Mouse (Mus musculus): ENCODE results near the gene Safb.

Safb gene

GRCm38 (mm10) chr17:56551841-56552581 is 32.6 kb upstream of the Safb start:
- CTCF ChIA-PET, result interaction anchor here (0.5 to 4.4 kb wide), 61 partner anchors 8 to 440 kb away, joined by 3 to 41 read pairs (median 5); partner anchors contain the start of genes Kdm4b (in 1 of the 4) and Lonp1 (in 1 of the 4)
- POLR2A ChIA-PET, result interaction anchor here in 3 of 4 experiments (0.6 to 2.9 kb wide), 20 partner anchors 22 to 455 kb away, joined by 3 to 13 read pairs (median 4); partner anchors contain the start of genes Safb2 (in 2 of the 3), Kdm4b (in 1 of the 3), Nrtn (in 1 of the 3) and Safb (in 1 of the 3)

- ChIA-PET CTCF (interaction anchor here (0.5 to 4.4 kb wide), 159 partner anchors 9 to 607 kb away, joined by 3 to 41 read pairs (median 4); partner anchors contain the start of genes Kdm4b (in 2 of the 4), Lonp1 (in 1 of the 4), Ranbp3 (in 1 of the 4) and Safb (in 1 of the 4)), POLR2A (interaction anchor here (0.6 to 2.9 kb wide), 52 partner anchors 10 to 454 kb away, joined by 3 to 15 read pairs (median 4); partner anchors contain the start of genes Safb2 (in 2 of the 4), Kdm4b (in 1 of the 4), Lonp1 (in 1 of the 4) and Nrtn (in 1 of the 4))
These were observed 31.8 kb upstream of the Safb start for GRCm38 (mm10) chr17:56552781-56553363.

- ChIA-PET CTCF (interaction anchor here (0.8 to 4.4 kb wide), 33 partner anchors 8 to 423 kb away, joined by 3 to 41 read pairs (median 6); partner anchors contain the start of gene Kdm4b (in 1 of the 4)), POLR2A (interaction anchor here in 3 of 4 experiments (0.5 to 2.4 kb wide), 27 partner anchors 14 to 479 kb away, joined by 3 to 15 read pairs (median 4); partner anchors contain the start of genes Lonp1 (in 1 of the 3), Ranbp3 (in 1 of the 3), Rpl36 (in 1 of the 3) and Safb (in 1 of the 3))
These were observed 30.5 kb upstream of the Safb start, which contains the start of gene Gm20219 for GRCm38 (mm10) chr17:56554122-56554551. Gene Gm20219, minus strand, starts transcription at chr17:56554387.

- ChIA-PET POLR2A (interaction anchor here in 3 of 4 experiments (0.5 to 2.7 kb wide), 32 partner anchors 10 to 427 kb away, joined by 3 to 13 read pairs (median 4); partner anchors contain the start of genes Ranbp3 (in 3 of the 3), Kdm4b (in 1 of the 3), Rpl36 (in 1 of the 3) and Safb (in 1 of the 3)), CTCF (interaction anchor here (0.5 to 3.4 kb wide), 41 partner anchors 9 to 464 kb away, joined by 3 to 12 read pairs (median 4); partner anchors contain the start of genes Ranbp3 (in 1 of the 4) and Safb2 (in 1 of the 4))
These were observed 26.2 kb upstream of the Safb start for GRCm38 (mm10) chr17:56558448-56558847.

- ChIA-PET POLR2A (interaction anchor here (0.6 to 2.7 kb wide), 26 partner anchors 9 to 234 kb away, joined by 3 to 13 read pairs (median 4); partner anchors contain the start of genes Ranbp3 (in 2 of the 4), Safb (in 2 of the 4), Kdm4b (in 1 of the 4) and Lonp1 (in 1 of the 4)), CTCF (interaction anchor here (0.9 to 3.4 kb wide), 19 partner anchors 8 to 340 kb away, joined by 3 to 12 read pairs (median 5); no protein-coding TSS in a partner anchor)
These were observed 25.2 kb upstream of the Safb start for GRCm38 (mm10) chr17:56559386-56559785.

GRCm38 (mm10) chr17:56560131-56560530 is 24.5 kb upstream of the Safb start:
- CTCF ChIA-PET, result no interaction called here
- POLR2A ChIA-PET, result interaction anchor here (0.6 to 2.7 kb wide), 10 partner anchors 8 to 543 kb away, joined by 3 to 13 read pairs (median 3); partner anchors contain the start of genes Ranbp3 (in 1 of the 4) and Safb2 (in 1 of the 4)

GRCm38 (mm10) chr17:56561866-56562265 is 22.8 kb upstream of the Safb start:
- ChIA-PET POLR2A (interaction anchor here in 3 of 4 experiments (0.6 to 3.8 kb wide), 6 partner anchors 13 to 431 kb away, joined by 3 to 14 read pairs (median 4); partner anchors contain the start of genes Safb (in 1 of the 3) and Safb2 (in 1 of the 3)), CTCF (interaction anchor here in 2 of 4 experiments (0.7 to 2.3 kb wide), 2 partner anchors 8 to 9 kb away, joined by 4 to 8 read pairs; partner anchors contain the start of gene Gm20219 (in 1 of the 2))

GRCm38 (mm10) chr17:56566293-56566692 is 18.3 kb upstream of the Safb start:
- ChIA-PET POLR2A (interaction anchor here in 3 of 4 experiments (0.6 to 4.2 kb wide), 8 partner anchors 10 to 197 kb away, joined by 3 to 37 read pairs (median 6); partner anchors contain the start of genes Safb2 (in 2 of the 3), Lonp1 (in 1 of the 3) and Safb (in 1 of the 3)), CTCF (interaction anchor here in 1 of 4 experiments (1.1 kb wide), 1 partner anchor 13 kb away, joined by 5 read pairs; the partner anchor contains the start of gene Gm20219)

- CTCF ChIA-PET, result interaction anchor here in 1 of 4 experiments (1.1 to 1.5 kb wide), 2 partner anchors 8 to 13 kb away, joined by 5 to 8 read pairs; partner anchors contain the start of gene Gm20219
- POLR2A ChIA-PET, result interaction anchor here in 2 of 4 experiments (1.1 to 4.2 kb wide), 7 partner anchors 10 to 60 kb away, joined by 3 to 37 read pairs (median 6); partner anchors contain the start of genes Lonp1 (in 1 of the 2), Safb (in 1 of the 2) and Safb2 (in 1 of the 2)
These were observed 17.7 kb upstream of the Safb start for GRCm38 (mm10) chr17:56566918-56567317.

GRCm38 (mm10) chr17:56567370-56567769 is 17.3 kb upstream of the Safb start:
- POLR2A ChIA-PET, result interaction anchor here in 2 of 4 experiments (0.8 to 4.2 kb wide), 11 partner anchors 8 to 55 kb away, joined by 3 to 37 read pairs (median 7); partner anchors contain the start of genes Safb (in 2 of the 2) and Safb2 (in 2 of the 2)
- CTCF ChIA-PET, result interaction anchor here in 2 of 4 experiments (1.5 to 2.4 kb wide), 3 partner anchors 9 to 14 kb away, joined by 6 to 8 read pairs (median 8); partner anchors contain the start of gene Gm20219 (in 1 of the 2)

- ChIA-PET POLR2A (interaction anchor here in 2 of 4 experiments (1.0 to 6.2 kb wide), 9 partner anchors 9 to 201 kb away, joined by 3 to 46 read pairs (median 5); partner anchors contain the start of genes Safb (in 2 of the 2), Safb2 (in 2 of the 2) and Ranbp3 (in 1 of the 2)), CTCF (interaction anchor here in 2 of 4 experiments (0.6 to 1.2 kb wide), 2 partner anchors 17 to 63 kb away, joined by 3 read pairs; no protein-coding TSS in a partner anchor)
These were observed 14.3 kb upstream of the Safb start for GRCm38 (mm10) chr17:56570287-56570686.

- ChIA-PET POLR2A (interaction anchor here in 1 of 4 experiments (0.6 to 6.2 kb wide), 3 partner anchors 11 to 40 kb away, joined by 6 to 46 read pairs (median 7); partner anchors contain the start of genes Safb and Safb2), CTCF (no interaction called here)
These were observed 12.5 kb upstream of the Safb start for GRCm38 (mm10) chr17:56572154-56572553.

GRCm38 (mm10) chr17:56572939-56573338 is 11.7 kb upstream of the Safb start:
- POLR2A ChIA-PET, result interaction anchor here in 2 of 4 experiments (0.6 to 6.2 kb wide), 7 partner anchors 10 to 137 kb away, joined by 3 to 58 read pairs (median 7); partner anchors contain the start of genes Safb (in 2 of the 2), Safb2 (in 2 of the 2) and Gm20219 (in 1 of the 2)
- CTCF ChIA-PET, result no interaction called here

GRCm38 (mm10) chr17:56583071-56583470 is 1.6 kb upstream of the Safb start:
- CTCF ChIA-PET, result interaction anchor here in 1 of 4 experiments (1.6 kb wide), 1 partner anchor 30 kb away, joined by 6 read pairs; no protein-coding TSS in a partner anchor
- POLR2A ChIA-PET, result interaction anchor here (0.6 to 26.8 kb wide), 48 partner anchors 8 to 448 kb away, joined by 3 to 419 read pairs (median 6); partner anchors contain the start of genes 2410015M20Rik (in 3 of the 4), Catsperd (in 3 of the 4), Lonp1 (in 3 of the 4) and Ranbp3 (in 2 of the 4)

GRCm38 (mm10) chr17:56583611-56584256 is 891 bp upstream of the Safb start:
- CTCF ChIA-PET, result interaction anchor here in 2 of 4 experiments (0.6 to 2.0 kb wide), 10 partner anchors 25 to 406 kb away, joined by 3 to 6 read pairs (median 4); partner anchors contain the start of genes Kdm4b (in 1 of the 2) and Ranbp3 (in 1 of the 2)
- POLR2A ChIA-PET, result interaction anchor here (0.5 to 26.8 kb wide), 110 partner anchors 8 to 544 kb away, joined by 3 to 419 read pairs (median 4); partner anchors contain the start of genes 2410015M20Rik (in 3 of the 4), Catsperd (in 3 of the 4), Lonp1 (in 3 of the 4) and Ranbp3 (in 3 of the 4)
